Mouse (Mus musculus) splenic B cell, adult 2 months (primary cell): ENCODE measurements around the gene Abhd14a.
A peak's percentile ranks its signal among the peaks of the same experiment; 100 is the strongest.

Experiments
- DNase-seq: peaks from one replicate; pipeline ENCODE4 v3.0.0-alpha.2; 2011; ENCODE audit warnings: low read depth, low spot score
- H3K27me3 ChIP-seq: 2 replicates; pipeline ENCODE4 v1.6.1; 2012; ENCODE audit warnings: mild to moderate bottlenecking, low read length, moderate library complexity, mixed read lengths; ENCODE audit not compliant: control insufficient read depth, poor library complexity, insufficient read depth, severe bottlenecking
- H3K36me3 ChIP-seq: 2 replicates; pipeline ENCODE4 v1.6.1; 2012; ENCODE audit warnings: mild to moderate bottlenecking, low read length, moderate library complexity, mixed read lengths; ENCODE audit not compliant: control insufficient read depth, poor library complexity, insufficient read depth, severe bottlenecking

Gene Abhd14a

DNA sequence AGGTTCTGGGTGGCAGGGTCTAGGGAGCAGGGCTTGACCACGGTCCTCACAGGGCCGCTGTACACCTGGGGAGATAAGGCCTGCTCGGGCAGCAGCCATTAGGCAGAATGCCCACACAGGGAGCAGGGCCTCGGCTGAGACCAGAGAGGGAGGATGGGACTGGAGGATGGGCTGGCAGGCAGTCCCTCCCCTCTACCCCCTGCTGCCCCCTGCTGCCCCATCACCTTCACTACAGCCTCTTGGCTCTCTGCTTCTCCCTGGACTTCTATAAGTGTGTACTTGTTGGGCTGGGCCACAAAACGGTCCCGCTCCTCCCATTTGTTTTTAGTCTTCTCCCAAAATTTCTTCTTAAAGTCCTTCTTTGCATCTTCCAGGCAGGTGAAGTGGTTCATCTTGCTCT is 27.0 kb upstream of the Abhd14a start:
- peak; percentile 77 for DNase-seq
- H3K36me3 ChIP-seq = peaks cover 4% of the 10 kb centered on the region; the same call in 1 of the 2 replicates
- no peaks in the 10 kb centered on the region for H3K27me3 ChIP-seq

DNA sequence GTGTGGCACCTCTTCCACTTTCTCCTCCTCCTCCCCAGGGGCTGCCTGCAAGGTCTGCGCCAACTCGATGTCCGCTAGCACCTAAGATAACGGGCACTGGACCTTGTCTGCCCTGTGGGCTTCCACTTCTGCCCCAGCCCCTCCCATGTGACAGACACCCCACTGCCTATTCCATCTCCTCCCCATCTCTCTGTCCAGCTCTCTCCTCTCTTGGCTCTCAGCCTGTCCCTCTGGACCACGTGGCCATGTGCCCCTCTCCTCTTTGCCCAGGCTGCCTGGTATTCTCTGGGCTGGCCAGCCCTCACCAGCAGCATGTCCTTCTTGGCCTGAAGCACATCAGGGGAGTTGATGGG is 26.3 kb upstream of the Abhd14a start:
- no peak for DNase-seq
- peaks cover 4% of the 10 kb centered on the region; the same call in 1 of the 2 replicates for H3K36me3 ChIP-seq
- no peaks in the 10 kb centered on the region for H3K27me3 ChIP-seq

DNA sequence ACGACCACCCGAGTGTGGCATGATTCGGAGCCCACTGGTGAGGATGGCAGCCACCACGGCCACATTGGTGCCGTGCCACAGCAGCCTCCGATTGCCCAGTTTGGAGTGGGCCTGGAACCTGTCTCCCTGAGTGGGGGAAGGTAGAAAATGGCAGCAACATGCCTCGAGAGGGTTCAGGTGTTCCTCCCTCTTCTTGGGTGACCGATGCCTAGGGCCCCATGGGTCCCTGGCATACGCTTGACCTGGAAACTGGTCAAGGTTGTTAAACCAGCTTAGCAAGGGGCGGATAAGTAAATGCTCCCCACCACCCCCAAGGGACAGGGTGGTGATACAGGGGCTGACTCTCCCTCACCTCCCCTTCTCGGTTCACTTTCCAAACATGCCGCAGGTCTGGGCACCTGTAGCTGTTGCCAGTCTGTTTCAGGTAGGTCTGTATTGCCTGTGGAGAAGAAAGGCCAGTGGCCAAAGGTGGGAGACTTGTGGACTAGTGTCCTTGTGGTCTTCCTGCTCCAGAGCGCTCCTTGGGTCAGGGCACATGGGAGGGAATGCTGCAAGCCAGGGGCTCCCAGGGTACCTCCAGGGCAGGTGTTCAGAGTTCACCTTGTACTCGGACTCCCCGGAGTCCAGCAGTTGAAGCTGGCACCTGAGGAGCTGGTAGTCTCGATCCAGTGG is 25.7 kb upstream of the Abhd14a start:
- Histone ChIP-seq H3K36me3 (peaks cover 4% of the 10 kb centered on the region; the same call in 1 of the 2 replicates), H3K27me3 (no peaks in the 10 kb centered on the region)
- DNase-seq = no peak

DNA sequence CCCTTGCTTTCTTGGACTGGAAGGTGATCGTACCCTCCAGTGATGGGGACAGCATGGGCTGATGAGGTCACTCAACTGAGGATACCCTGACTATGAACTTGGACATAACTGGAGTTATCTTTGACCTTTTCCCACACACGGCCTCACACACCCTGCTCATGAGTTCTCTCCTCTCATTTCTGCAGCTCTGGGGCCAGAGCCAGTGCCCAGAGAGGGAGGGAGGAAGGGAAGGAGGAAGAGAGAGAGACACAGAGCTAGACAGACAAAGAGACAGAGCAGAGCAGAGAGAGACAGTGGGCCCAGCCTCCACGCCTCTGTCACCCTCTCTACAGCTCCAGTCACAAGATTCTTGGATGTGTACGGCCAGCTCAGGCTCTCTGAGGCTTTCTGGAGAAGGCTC is 24.8 kb upstream of the Abhd14a start:
- Histone ChIP-seq H3K36me3 (peaks cover 4% of the 10 kb centered on the region; the same call in 1 of the 2 replicates), H3K27me3 (no peaks in the 10 kb centered on the region)
- no peak for DNase-seq

DNA sequence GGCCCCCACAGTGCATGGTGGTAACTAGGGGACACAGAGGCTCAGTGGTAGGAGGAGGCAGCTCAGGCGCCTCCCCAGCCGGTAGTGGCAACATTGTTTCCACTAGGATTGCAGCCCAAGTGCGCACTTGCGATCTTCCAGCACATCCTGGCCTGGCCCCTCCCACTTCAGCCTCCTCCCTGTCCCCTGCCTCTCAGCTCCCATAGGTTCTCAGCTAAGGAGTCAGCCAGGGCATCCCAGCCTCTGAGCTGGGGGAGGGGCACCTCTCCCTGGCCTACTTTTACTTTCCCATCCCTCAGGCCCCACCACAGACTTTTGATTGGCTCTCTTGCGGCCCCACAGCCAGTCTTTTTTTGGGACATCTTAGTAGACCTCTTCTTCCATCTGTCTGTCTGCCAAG is 24.4 kb upstream of the Abhd14a start:
- DNase-seq = no peak
- H3K27me3 ChIP-seq = no peaks in the 10 kb centered on the region

DNA sequence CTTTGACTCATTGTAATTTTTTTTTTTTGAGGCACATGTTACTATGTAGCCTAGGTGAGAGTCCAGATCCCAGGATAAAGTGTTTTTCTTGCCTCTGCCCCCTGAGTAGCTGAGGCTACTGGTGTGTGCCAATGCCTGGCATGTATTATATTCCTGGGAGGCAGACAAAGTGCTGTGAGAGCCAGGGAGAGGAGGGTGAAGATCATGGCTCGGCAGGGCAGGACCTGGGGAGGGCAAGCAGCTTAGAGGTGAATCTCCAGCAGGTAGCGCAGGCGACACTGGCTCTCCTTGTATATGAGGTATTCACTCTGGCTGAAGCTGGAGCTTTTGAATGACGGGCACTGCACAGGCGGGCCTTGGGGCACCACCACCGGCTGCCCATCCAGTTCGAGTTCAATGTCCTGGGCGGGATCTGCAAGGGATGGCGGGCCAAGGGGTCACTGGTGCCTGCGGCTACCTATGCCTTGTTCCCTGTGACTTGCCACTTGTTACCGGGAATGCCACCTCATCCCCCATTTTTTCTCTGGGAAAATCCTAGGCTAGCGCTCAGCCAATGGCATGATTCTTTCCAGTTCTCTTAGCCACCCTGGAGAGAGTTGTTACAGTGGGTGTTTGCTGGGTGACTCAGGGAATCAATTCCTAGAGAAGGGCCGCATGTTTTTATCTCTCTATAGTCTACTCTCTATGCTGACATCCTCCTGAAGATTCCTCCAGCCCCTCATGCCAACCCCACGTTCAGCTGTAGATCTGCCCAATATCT is 23.7 kb upstream of the Abhd14a start:
- no peak for DNase-seq
- no peaks in the 10 kb centered on the region for H3K27me3 ChIP-seq
- H3K36me3 ChIP-seq = peaks cover 4% of the 10 kb centered on the region; the same call in 1 of the 2 replicates

More for the DNA sequence above, 24.4 kb upstream of the Abhd14a start:
- peaks cover 4% of the 10 kb centered on the region; the same call in 1 of the 2 replicates for H3K36me3 ChIP-seq

GRCm38 (mm10) chr9:106469776-106470175 is 22.3 kb upstream of the Abhd14a start:
- H3K36me3 ChIP-seq = peaks cover 4% of the 10 kb centered on the region; the same call in 1 of the 2 replicates
- no peaks in the 10 kb centered on the region for H3K27me3 ChIP-seq
- DNase-seq = no peak

DNA sequence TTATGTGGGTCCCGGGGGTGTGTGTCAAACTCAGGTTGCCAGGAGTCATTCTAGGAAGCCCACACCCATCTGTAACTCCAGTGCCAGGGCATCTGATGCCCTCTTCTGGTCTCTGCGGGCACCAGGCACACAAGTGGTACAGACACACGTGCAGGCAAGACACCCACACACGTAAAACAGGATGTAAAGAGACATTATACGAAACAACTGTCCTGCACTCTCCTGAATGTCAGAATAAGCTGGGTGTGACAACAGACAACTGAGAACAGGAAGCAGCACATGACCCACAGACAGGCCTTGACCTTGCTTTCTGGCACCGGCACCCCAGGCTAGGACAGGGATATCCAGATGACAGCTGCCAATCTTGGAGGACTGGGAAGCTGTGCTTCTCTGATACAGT is 21.8 kb upstream of the Abhd14a start:
- no peaks in the 10 kb centered on the region for H3K27me3 ChIP-seq
- peak; percentile 43 for DNase-seq

GRCm38 (mm10) chr9:106467746-106468145 is 20.3 kb upstream of the Abhd14a start:
- no peaks in the 10 kb centered on the region; the same call in 1 of the 2 replicates for H3K36me3 ChIP-seq
- no peak for DNase-seq

More for the DNA sequence above, 21.8 kb upstream of the Abhd14a start:
- H3K36me3 ChIP-seq = peaks cover 4% of the 10 kb centered on the region; the same call in 1 of the 2 replicates

DNA sequence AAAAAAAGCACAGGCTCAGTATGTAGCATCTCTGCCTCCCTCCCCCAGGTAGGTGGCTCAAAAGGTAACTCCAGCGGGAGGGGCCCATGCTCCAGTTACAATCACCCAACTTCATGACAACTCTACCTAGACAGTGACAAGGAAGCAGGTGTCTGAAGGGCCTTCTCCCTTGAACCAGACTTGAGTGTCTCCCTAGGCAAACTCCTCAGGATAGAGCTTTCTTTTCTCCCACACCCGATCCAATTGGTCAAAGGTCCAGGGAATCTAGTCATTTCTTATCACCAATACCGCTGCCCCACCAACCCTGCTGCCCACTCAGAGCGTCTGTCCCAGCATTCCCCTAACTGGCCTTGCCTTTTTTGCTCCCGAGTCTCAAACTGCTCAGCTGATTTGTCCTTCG is 19.2 kb upstream of the Abhd14a start:
- no peak for DNase-seq
- Histone ChIP-seq H3K27me3 (no peaks in the 10 kb centered on the region; the same call in 1 of the 2 replicates), H3K36me3 (no peaks in the 10 kb centered on the region; the same call in 1 of the 2 replicates)

More at GRCm38 (mm10) chr9:106467746-106468145, 20.3 kb upstream of the Abhd14a start:
- no peaks in the 10 kb centered on the region; the same call in 1 of the 2 replicates for H3K27me3 ChIP-seq

DNA sequence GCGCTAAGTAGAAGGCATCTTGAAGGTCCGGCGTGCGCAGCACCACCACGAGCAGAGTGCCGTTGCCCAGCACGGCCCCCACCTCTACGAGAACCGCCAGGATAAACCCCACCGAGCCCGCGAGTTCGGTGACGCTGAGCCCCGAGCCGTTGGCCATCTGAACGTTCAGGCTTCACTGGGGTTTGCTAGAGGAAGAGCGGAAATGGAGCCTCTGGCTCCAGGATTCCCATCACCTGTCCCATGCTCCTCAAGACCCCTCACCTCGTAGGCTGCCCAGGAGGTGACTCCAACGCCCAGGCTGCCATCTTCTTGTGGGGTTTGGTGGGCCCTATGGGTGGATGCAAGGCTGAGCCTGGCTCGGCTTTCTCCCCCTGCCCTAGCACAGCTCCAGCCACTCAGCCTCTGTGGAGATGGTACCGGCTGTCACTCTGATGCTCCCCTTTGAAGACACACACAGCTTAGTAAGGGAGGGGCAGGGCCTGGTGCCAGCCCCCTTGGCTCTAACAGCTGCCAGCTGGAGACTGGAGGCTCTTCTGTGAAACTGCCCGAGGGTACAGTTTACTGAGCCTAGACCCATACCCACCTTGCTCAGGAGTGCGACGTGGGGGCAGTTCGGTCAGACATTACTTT is 18.2 kb upstream of the Abhd14a start, which contains the start of gene Gpr62:
Gene Gpr62 (minus strand): TSS at position 368 of the 630 bp plus-strand sequence.
- no peaks in the 10 kb centered on the region for H3K36me3 ChIP-seq
- H3K27me3 ChIP-seq = no peaks in the 10 kb centered on the region; the same call in 1 of the 2 replicates
- no peak for DNase-seq

DNA sequence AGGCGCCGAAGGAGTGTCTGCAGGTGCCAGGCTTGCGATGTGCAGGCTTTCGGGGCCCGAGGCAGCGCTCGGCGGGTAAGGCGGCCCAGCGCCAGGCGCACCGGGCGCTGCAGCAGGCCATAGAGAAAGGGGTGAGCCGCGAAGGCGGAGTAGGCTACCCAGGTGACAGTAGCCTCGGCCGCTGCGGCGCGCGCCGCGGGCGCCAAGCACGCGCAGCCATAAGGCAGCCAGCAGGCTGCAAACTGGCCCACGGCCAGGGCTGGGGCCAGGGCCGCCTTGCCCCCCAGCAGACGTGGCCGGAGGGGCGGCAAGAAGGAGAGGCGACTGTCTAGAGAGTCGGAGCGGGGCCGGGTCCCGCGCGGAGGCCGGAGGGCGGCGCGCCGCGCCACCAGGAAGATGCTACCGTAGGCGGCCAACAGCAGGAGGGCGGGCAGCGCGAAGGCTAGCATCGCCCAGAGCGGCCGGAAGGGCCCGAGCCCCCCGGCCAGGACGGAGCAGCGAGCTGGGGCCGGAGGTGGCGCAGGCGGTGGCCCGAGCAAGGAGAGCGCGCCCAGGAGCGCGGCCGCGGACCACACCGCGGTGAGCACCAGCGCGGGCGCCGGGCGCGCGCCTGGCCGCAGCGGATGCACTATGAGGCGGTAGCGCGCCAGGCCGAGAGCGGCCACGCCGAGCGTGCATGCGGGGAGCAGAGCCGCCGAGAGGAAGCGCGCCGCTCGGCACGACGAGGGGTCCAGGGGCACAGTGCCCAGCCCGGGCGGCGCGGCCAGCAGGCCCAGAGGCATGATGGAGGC is 17.5 kb upstream of the Abhd14a start:
- Histone ChIP-seq H3K36me3 (no peaks in the 10 kb centered on the region), H3K27me3 (no peaks in the 10 kb centered on the region; the same call in 1 of the 2 replicates)
- DNase-seq = peak; percentile 36

- DNase-seq = no peak
- Histone ChIP-seq H3K36me3 (no peaks in the 10 kb centered on the region), H3K27me3 (no peaks in the 10 kb centered on the region; the same call in 1 of the 2 replicates)
These were observed 15.9 kb upstream of the Abhd14a start for GRCm38 (mm10) chr9:106463122-106464063.
